Mouse (Mus musculus) heart, postnatal 0 days (tissue): ENCODE measurements around the gene Nrbf2. TPM values are rescaled to one million over a fixed set of nuclear protein-coding genes. Genes with fewer than 3 reads are reported as not detected.

ENCODE experiments used
- ATAC-seq: fragments of 200-750 bp; cut with Nextera tagmentation; 2 replicates; pipeline ENCODE4 v1.8.0; 2017; ENCODE audit warnings: low read depth, moderate number of reproducible peaks, moderate library complexity; ENCODE audit not compliant: insufficient read depth
- DNase-seq: peaks from one replicate; pipeline ENCODE4 v3.0.0-alpha.2; 2016; ENCODE audit warnings: low spot score
- H3K27ac ChIP-seq: fragments of 300-500 bp; sonication (generic); 2 replicates; pipeline ENCODE4 v1.5.1; 2014; ENCODE audit warnings: low read depth, mild to moderate bottlenecking
- H3K27me3 ChIP-seq: fragments of 300-500 bp; sonication (generic); 2 replicates; pipeline ENCODE4 v1.6.1; 2014; ENCODE audit warnings: low read length, mixed read lengths; ENCODE audit not compliant: control insufficient read depth, insufficient read depth
- H3K36me3 ChIP-seq: fragments of 300-500 bp; sonication (generic); replicated peaks from 2 replicates; pipeline ENCODE4 v1.6.1; 2014; ENCODE audit warnings: low read length, mixed read lengths; ENCODE audit not compliant: control insufficient read depth, insufficient read depth
- H3K4me1 ChIP-seq: fragments of 300-500 bp; sonication (generic); 2 replicates; pipeline ENCODE4 v1.6.1; 2014; ENCODE audit warnings: antibody characterized with exemption; ENCODE audit not compliant: control insufficient read depth, insufficient read depth
- H3K4me2 ChIP-seq: fragments of 300-500 bp; sonication (generic); 2 replicates; pipeline ENCODE4 v1.6.1; 2014; ENCODE audit warnings: low read depth, mild to moderate bottlenecking, low read length, moderate library complexity
- H3K4me3 ChIP-seq: fragments of 300-500 bp; sonication (generic); 2 replicates; pipeline ENCODE4 v1.5.1; 2014; ENCODE audit warnings: low read depth, low read length
- H3K9ac ChIP-seq: fragments of 300-500 bp; sonication (generic); replicated peaks from 2 replicates; pipeline ENCODE4 v1.6.1; 2014; ENCODE audit warnings: low read depth, low read length, mixed read lengths
- H3K9me3 ChIP-seq: fragments of 300-500 bp; sonication (generic); replicated peaks from 2 replicates; pipeline ENCODE4 v1.6.1; 2016; ENCODE audit warnings: low read length; ENCODE audit not compliant: control insufficient read depth
- CTCF ChIP-seq: IDR thresholded peaks from 2 replicates; pipeline ENCODE4 v1.5.1; 2016; ENCODE audit warnings: antibody characterized with exemption, control low read depth, low read depth
- EP300 ChIP-seq: IDR thresholded peaks from 2 replicates; pipeline ENCODE4 v1.6.1; 2016; ENCODE audit warnings: antibody characterized with exemption, low read depth
- WGBS: fragments of 180-500 bp; shearing (Covaris S2); extraction: QIAGEN DNeasy Blood & Tissue Kit; methylation state at CpG from one replicate; pipeline ENCODE4 v1.1.7; 2014; 5-methylcytosine and 5-hydroxymethylcytosine counted together
- polyA plus RNA-seq: library from polyadenylated mRNA; unstranded; fragments of >200 nt; fragmentation: Nextera tagmentation; extraction: Ambion mirVana; gene quantifications from 2 replicates; pipeline ENCODE4 v1.2.1, GENCODE M21; 2015
- total RNA-seq: library from RNA; depleted of rRNA; stranded (reverse); fragments of >200 nt; gene quantifications from 2 replicates; pipeline ENCODE4 v1.2.3, GENCODE M21; 2014; ENCODE audit warnings: low replicate concordance; rRNA removed

The Nrbf2 gene
- total RNA-seq (11.8 and 12.5 TPM in 2 replicates), polyA plus RNA-seq (24.3 and 27.4 TPM in 2 replicates)

GRCm38 (mm10) chr10:67285176-67285814, at the start of gene Nrbf2:
Nrbf2 (minus strand) TSS chr10:67285305.
- TF ChIP-seq CTCF (no peak), EP300 (peak; percentile 50; the same call in 1 of the 2 replicates)
- Histone ChIP-seq H3K36me3 (no peaks in the 10 kb centered on the region), H3K4me1 (peaks cover 41% of the 10 kb centered on the region), H3K27ac (peak within 1 kb of the TSS; percentile 84), H3K4me3 (peak within 1 kb of the TSS; percentile 98), H3K9ac (peak within 1 kb of the TSS; percentile 96), H3K27me3 (no peaks in the 10 kb centered on the region), H3K9me3 (no peaks in the 10 kb centered on the region), H3K4me2 (peak within 1 kb of the TSS; percentile 96)
- DNase-seq (peak; percentile 95), ATAC-seq (peak; percentile 87)
- WGBS = 4% methylated on average over 43 of the region's 52 CpGs

GRCm38 (mm10) chr10:67330580-67330979, 45.5 kb upstream of the Nrbf2 start:
- ATAC-seq = no peak
- no peaks in the 10 kb centered on the region for H3K4me1 ChIP-seq
- no peaks in the 10 kb centered on the region for H3K36me3 ChIP-seq
- H3K27me3 ChIP-seq = no peaks in the 10 kb centered on the region
- no peak overlapping the region for H3K4me2 ChIP-seq
- no peak for DNase-seq
- no peak overlapping the region for H3K27ac ChIP-seq
- H3K9me3 ChIP-seq = no peaks in the 10 kb centered on the region
- H3K9ac ChIP-seq = no peak overlapping the region
- TF ChIP-seq EP300 (no peak), CTCF (no peak)
- 64% methylated on average over 2 of the region's 2 CpGs for WGBS
- no peak overlapping the region for H3K4me3 ChIP-seq

- TF ChIP-seq EP300 = no peak
- no peak for TF ChIP-seq CTCF
- Histone ChIP-seq H3K27me3 (no peaks in the 10 kb centered on the region), H3K4me3 (no peak overlapping the region), H3K4me2 (no peak overlapping the region), H3K36me3 (no peaks in the 10 kb centered on the region), H3K27ac (no peak overlapping the region), H3K9me3 (no peaks in the 10 kb centered on the region), H3K9ac (no peak overlapping the region), H3K4me1 (no peaks in the 10 kb centered on the region)
- 38% methylated on average over 11 of the region's 11 CpGs for WGBS
- no peak for ATAC-seq
- no peak for DNase-seq
Observed at GRCm38 (mm10) chr10:67329661-67330060, 44.6 kb upstream of the Nrbf2 start.

- TF ChIP-seq CTCF = no peak
- no peak for TF ChIP-seq EP300
- H3K4me3 ChIP-seq = no peak overlapping the region
- WGBS = 91% methylated on average over 5 of the region's 5 CpGs
- H3K9ac ChIP-seq = no peak overlapping the region
- H3K9me3 ChIP-seq = no peaks in the 10 kb centered on the region
- H3K27ac ChIP-seq = no peak overlapping the region
- no peak overlapping the region for H3K4me2 ChIP-seq
- DNase-seq (no peak), ATAC-seq (no peak)
- H3K4me1 ChIP-seq = no peaks in the 10 kb centered on the region
- no peaks in the 10 kb centered on the region for H3K36me3 ChIP-seq
- no peaks in the 10 kb centered on the region for H3K27me3 ChIP-seq
Observed at GRCm38 (mm10) chr10:67328208-67328607, 43.1 kb upstream of the Nrbf2 start.

- H3K9me3 ChIP-seq = no peaks in the 10 kb centered on the region
- no peak for ATAC-seq
- no peaks in the 10 kb centered on the region for H3K4me1 ChIP-seq
- H3K27me3 ChIP-seq = 0 out of 2 replicates have a peak, but pooled peaks cover 6% of the 10 kb centered on the region
- no peak overlapping the region for H3K4me2 ChIP-seq
- no peak overlapping the region for H3K9ac ChIP-seq
- H3K36me3 ChIP-seq = no peaks in the 10 kb centered on the region
- H3K4me3 ChIP-seq = no peak overlapping the region
- 92% methylated on average over 1 of the region's 1 CpGs for WGBS
- no peak for TF ChIP-seq EP300
- TF ChIP-seq CTCF = no peak
- no peak for DNase-seq
- no peak overlapping the region for H3K27ac ChIP-seq
Observed at GRCm38 (mm10) chr10:67324036-67324435, 38.9 kb upstream of the Nrbf2 start.
